Mouse (Mus musculus) brown adipose tissue, adult 24 weeks (tissue): ENCODE data around the gene Gpbp1l1. TPM values are rescaled to one million over a fixed set of nuclear protein-coding genes. Genes with fewer than 3 reads are reported as not detected.

Experiments used
- H3K27ac ChIP-seq: fragments of 200-500 bp; replicated peaks from 2 replicates; pipeline ENCODE4 v1.5.1; 2012; ENCODE audit warnings: low read depth, mild to moderate bottlenecking, low read length
- H3K4me1 ChIP-seq: fragments of 200-500 bp; 2 replicates; pipeline ENCODE4 v1.6.1; 2012; ENCODE audit warnings: low read length, mixed read lengths; ENCODE audit not compliant: control insufficient read depth, insufficient read depth, insufficient read length
- H3K4me3 ChIP-seq: fragments of 200-500 bp; 2 replicates; pipeline ENCODE4 v1.5.1; 2012; ENCODE audit warnings: low read depth, mild to moderate bottlenecking, low read length, moderate library complexity; ENCODE audit not compliant: insufficient read depth
- polyA plus RNA-seq: library from polyadenylated mRNA; stranded (reverse); fragments of >200 nt; gene quantifications from 2 replicates; pipeline ENCODE4 v1.2.4, GENCODE M21; 2012; ENCODE audit not compliant: missing spikeins, insufficient read depth, insufficient read length

The Gpbp1l1 gene
- polyA plus RNA-seq, 1 experiment, result 47.5 TPM

GRCm38 (mm10) chr4:116615237-116615636 lies 57.8 kb downstream of the Gpbp1l1 start:
- H3K4me1 ChIP-seq, result no peaks in the 10 kb centered on the region
- no peak overlapping the region for H3K4me3 ChIP-seq
- no peak overlapping the region for H3K27ac ChIP-seq

GRCm38 (mm10) chr4:116624831-116625230 lies 67.4 kb downstream of the Gpbp1l1 start:
- no peak overlapping the region for H3K4me3 ChIP-seq
- H3K4me1 ChIP-seq, result no peaks in the 10 kb centered on the region
- H3K27ac ChIP-seq, result no peak overlapping the region

- peak overlapping the region; percentile 63; the same call in 1 of the 2 replicates for H3K27ac ChIP-seq
- H3K4me3 ChIP-seq, result peak overlapping the region; percentile 95
- no peaks in the 10 kb centered on the region for H3K4me1 ChIP-seq
These were observed 69.3 kb downstream of the Gpbp1l1 start for GRCm38 (mm10) chr4:116626658-116627358.

- Histone ChIP-seq H3K4me1 (no peaks in the 10 kb centered on the region), H3K27ac (peak overlapping the region; percentile 63; the same call in 1 of the 2 replicates), H3K4me3 (peak overlapping the region; percentile 95)
These were observed 69.9 kb downstream of the Gpbp1l1 start for GRCm38 (mm10) chr4:116627359-116627716.

GRCm38 (mm10) chr4:116627722-116628662 lies 70.5 kb downstream of the Gpbp1l1 start, which contains the start of gene Nasp:
Gene Nasp (minus strand): TSS chr4:116627941.
- H3K27ac ChIP-seq, result peak within 1 kb of the TSS; percentile 63; the same call in 1 of the 2 replicates
- peak within 1 kb of the TSS; percentile 95 for H3K4me3 ChIP-seq
- no peaks in the 10 kb centered on the region for H3K4me1 ChIP-seq

GRCm38 (mm10) chr4:116635197-116635596 lies 77.7 kb downstream of the Gpbp1l1 start:
- Histone ChIP-seq H3K27ac (no peak overlapping the region), H3K4me3 (no peak overlapping the region), H3K4me1 (no peaks in the 10 kb centered on the region)

GRCm38 (mm10) chr4:116638821-116639220 lies 81.4 kb downstream of the Gpbp1l1 start:
- H3K27ac ChIP-seq, result no peak overlapping the region
- no peaks in the 10 kb centered on the region for H3K4me1 ChIP-seq

GRCm38 (mm10) chr4:116642071-116642470 lies 84.6 kb downstream of the Gpbp1l1 start:
- no peak overlapping the region for H3K27ac ChIP-seq
- H3K4me1 ChIP-seq, result peaks cover 3% of the 10 kb centered on the region
- no peak overlapping the region for H3K4me3 ChIP-seq

More at GRCm38 (mm10) chr4:116638821-116639220, 81.4 kb downstream of the Gpbp1l1 start:
- no peak overlapping the region for H3K4me3 ChIP-seq

Other genes with a start within 250 kb of the Gpbp1l1 start
- 10.7 and 11.4 TPM in 2 replicates for gene Mast2, start 93.5 kb upstream of the Gpbp1l1 start, polyA plus RNA-seq
- gene Ipp, start 50.1 kb upstream of the Gpbp1l1 start, polyA plus RNA-seq, result 7.8 and 8.1 TPM in 2 replicates
- 51.5 and 53.6 TPM in 2 replicates for gene Tmem69, start 1.7 kb upstream of the Gpbp1l1 start, polyA plus RNA-seq
- gene Ccdc17, start 39.0 kb downstream of the Gpbp1l1 start, polyA plus RNA-seq, result 2.7 and 4.5 TPM in 2 replicates
- gene Nasp, start 70.3 kb downstream of the Gpbp1l1 start, polyA plus RNA-seq, result 7.7 and 12.5 TPM in 2 replicates
- gene Akr1a1, start 94.0 kb downstream of the Gpbp1l1 start, polyA plus RNA-seq, result 444 and 532 TPM in 2 replicates
- gene Prdx1, start 127.9 kb downstream of the Gpbp1l1 start, polyA plus RNA-seq, result 971 and 1,048 TPM in 2 replicates
- gene Mmachc, start 150.7 kb downstream of the Gpbp1l1 start, polyA plus RNA-seq, result 49.4 and 64.1 TPM in 2 replicates
- 12.1 and 12.3 TPM in 2 replicates for gene Ccdc163, start 150.9 kb downstream of the Gpbp1l1 start, polyA plus RNA-seq
- gene Tesk2, start 163.3 kb downstream of the Gpbp1l1 start, polyA plus RNA-seq, result 1.7 and 6.7 TPM in 2 replicates
- 6.0 and 7.8 TPM in 2 replicates for gene Toe1, start 250.0 kb downstream of the Gpbp1l1 start, polyA plus RNA-seq